Mouse (Mus musculus): ENCODE measurements at regions not wholly inside any gene's neighbourhood (a gene's known extent, or its start where the extent isn't known, plus 50 kb on each side); places are given as distances from the start of the nearest gene placed in this dataset.

DNA sequence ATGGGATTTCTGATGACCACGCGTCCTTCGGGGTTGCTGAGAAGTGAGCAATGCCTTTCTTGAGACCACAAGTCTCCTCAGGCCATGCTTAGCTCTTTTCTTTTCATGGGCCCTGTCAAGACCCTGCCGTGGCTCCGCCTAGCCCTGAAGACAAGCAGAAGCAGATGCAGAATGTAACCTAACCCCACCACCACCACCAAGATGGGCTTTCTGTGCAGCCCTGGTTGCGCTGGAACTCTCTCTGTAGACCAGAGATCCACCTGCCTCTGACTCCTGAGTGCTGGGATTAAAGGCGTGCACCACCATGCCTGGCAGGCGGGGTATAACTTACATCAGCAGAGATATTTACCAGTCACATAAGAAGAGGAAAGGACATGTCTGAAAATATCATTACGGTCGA is 199.4 kb upstream of the Mphosph6 start:
- TF ChIP-seq CTCF (IDR thresholded peaks at IDR 0.05; ENCODE audit: extremely low read depth, insufficient read length, insufficient replicate concordance, low read depth, low read length) (no peak), POLR2A (IDR thresholded peaks at IDR 0.05; ENCODE audit: low read depth, low read length) (no peak)

Data from small intestine, adult 2 months (tissue).